Mouse (Mus musculus): ENCODE results near the gene Stx8.

Stx8 gene

GRCm38 (mm10) chr11:68037093-68037492 lies 71.1 kb downstream of the Stx8 start:
- DNase-seq = no peak

DNA sequence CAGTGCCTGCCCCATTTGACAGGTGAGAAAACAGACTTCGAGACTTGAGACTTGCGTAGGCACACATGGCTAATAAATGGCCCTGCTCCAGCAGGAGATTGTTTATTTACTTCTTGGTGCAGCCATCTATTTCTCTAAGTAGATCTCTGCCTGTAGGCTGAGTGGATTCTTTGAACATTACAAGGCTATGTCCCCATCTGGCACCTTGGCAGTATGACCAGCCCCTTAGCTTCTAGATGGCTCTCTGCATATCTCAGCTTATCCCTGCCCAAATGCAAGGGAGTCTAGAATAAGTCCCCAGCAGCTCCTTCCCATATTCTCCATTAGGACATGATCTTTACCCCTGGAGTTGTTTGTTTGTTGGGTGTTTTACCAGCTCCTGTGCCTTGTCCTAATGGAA lies 72.1 kb downstream of the Stx8 start:
- DNase-seq = no peak

- peak; percentile 72 for DNase-seq
Observed at GRCm38 (mm10) chr11:68044181-68044580, 78.2 kb downstream of the Stx8 start.

DNA sequence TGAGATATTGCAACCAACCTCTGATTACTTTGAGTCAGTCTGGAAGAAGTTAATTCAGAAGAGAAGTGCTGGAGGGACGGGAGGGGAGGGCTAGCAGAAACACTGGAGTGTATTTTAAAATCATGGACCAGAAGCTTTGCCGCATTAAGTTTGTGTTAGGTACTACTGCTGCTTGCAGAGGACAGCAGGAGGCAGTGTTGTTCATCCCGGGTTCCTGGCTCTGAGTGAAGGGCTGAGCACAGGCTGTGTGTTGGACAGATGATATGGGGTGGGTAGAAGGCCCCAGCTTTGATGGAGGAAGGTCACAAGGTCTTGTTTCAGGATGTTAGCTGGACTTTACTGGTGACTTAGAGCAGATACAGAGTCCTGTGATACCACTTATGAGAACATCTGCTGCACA lies 80.9 kb downstream of the Stx8 start:
- peak; percentile 41 for DNase-seq

- no peak for DNase-seq
Observed at GRCm38 (mm10) chr11:68049261-68050165, 83.5 kb downstream of the Stx8 start.

GRCm38 (mm10) chr11:68050725-68051124 lies 84.7 kb downstream of the Stx8 start:
- DNase-seq = no peak

- no peak for DNase-seq
Observed at GRCm38 (mm10) chr11:68051305-68051704, 85.3 kb downstream of the Stx8 start.

DNA sequence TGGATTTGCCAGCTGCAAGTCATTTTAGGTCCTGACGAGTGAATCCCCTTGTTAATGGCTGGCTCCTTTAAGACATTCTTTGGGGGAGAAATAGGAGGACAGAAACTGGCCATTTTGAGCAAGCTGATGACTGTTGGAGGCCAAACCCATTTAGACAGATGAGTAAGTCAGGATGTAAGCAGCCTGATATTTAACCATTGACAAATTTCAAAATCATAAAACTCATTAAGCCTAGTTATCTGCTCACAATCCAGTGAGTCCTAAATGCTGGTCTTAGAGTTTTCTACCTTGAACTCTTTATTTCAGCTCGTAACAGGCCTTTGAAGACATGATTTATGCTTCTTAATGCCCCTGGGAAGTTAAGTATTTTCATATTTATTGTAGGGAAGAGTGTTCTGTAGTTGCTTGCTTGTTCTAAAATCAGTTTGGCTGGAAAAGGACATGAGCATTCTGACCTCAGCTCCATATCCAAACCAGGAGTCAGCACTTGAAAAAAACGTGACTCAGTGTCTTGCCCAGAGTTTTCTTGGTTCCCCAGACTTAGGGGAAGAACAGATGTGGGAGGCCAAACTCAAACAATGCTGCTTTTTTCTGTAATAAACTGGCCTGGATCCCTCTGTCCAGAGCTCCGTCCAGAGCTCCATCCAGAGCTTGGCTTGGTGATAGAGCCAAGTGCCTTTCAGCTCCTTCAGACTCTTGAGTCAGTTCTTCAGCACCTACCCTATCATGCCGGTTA lies 92.6 kb downstream of the Stx8 start:
- no peak for DNase-seq

- no peak for DNase-seq
Observed at GRCm38 (mm10) chr11:68060651-68061050, 94.7 kb downstream of the Stx8 start.

GRCm38 (mm10) chr11:68062116-68062515 lies 96.1 kb downstream of the Stx8 start:
- DNase-seq = no peak

DNA sequence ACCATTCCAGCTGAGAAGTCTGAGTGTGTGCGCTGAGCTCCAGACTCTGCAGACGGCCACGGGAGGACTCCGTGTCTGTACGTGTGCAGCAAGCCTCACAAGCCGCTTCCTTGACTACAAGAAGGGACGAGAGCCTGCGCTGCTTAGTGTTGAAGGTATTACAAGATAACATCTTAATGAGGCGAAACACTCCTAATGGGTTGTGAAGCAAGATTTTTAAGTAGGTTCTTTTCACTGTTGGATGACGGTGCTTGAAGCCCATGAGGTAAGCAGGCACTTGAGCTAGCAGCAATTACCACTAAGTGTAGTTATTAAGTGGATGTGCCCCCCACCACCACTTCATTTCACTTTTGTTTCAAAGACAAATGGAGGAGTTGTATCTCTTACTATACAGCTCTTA lies 101.8 kb downstream of the Stx8 start:
- no peak for DNase-seq

- DNase-seq = no peak
Observed at GRCm38 (mm10) chr11:68070086-68070485, 104.1 kb downstream of the Stx8 start.

DNA sequence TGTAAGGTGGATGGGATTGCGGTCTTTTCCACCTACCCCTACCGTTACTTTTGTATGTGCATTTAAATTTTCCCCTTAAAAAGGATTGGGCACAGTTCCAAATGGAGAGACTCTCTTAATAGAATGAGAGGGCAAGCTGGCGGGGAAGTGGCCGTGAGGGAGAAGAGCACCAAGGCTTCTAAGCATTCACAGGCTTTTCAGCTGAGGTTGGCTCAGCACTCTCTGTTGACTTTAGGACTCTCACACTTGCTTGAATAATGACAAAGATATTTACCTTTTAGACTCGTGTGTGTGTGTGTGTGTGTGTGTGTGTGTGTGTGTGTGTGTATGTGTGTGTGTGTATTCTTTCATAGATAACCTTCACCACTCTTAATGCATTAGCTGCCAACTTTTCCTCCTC lies 105.8 kb downstream of the Stx8 start:
- no peak for DNase-seq

GRCm38 (mm10) chr11:68072597-68073210 lies 106.7 kb downstream of the Stx8 start:
- no peak for DNase-seq

- DNase-seq = no peak
Observed at GRCm38 (mm10) chr11:68074686-68075085, 108.7 kb downstream of the Stx8 start.

GRCm38 (mm10) chr11:68075331-68075730 lies 109.3 kb downstream of the Stx8 start:
- no peak for DNase-seq

GRCm38 (mm10) chr11:68079756-68080155 lies 113.8 kb downstream of the Stx8 start:
- no peak for DNase-seq

GRCm38 (mm10) chr11:68080999-68081398 lies 115.0 kb downstream of the Stx8 start:
- DNase-seq = no peak

- DNase-seq = no peak
Observed at GRCm38 (mm10) chr11:68082756-68083155, 116.8 kb downstream of the Stx8 start.

DNA sequence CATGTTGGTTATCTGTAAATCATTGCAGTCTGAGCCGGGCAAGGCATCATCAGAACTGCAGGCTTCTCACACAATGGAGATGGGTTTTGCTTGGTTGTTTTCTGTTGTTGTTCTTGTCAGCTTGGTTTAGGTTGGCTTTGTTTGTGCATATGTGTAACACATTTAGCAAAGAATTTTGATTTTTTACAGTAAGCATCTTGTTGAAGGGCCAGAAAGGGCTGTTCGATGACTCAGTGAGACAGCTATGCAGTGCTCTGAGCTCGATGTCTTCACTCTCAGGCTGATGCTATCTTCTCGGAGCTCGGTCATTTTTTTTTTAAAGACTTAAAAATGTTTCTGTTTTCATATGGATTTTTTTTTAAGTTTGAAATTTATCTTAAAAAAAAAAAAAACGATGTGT lies 117.6 kb downstream of the Stx8 start:
- no peak for DNase-seq

GRCm38 (mm10) chr11:68086221-68086620 lies 120.2 kb downstream of the Stx8 start:
- peak; percentile 39 for DNase-seq

- DNase-seq = no peak
Observed at GRCm38 (mm10) chr11:68089426-68089825, 123.4 kb downstream of the Stx8 start.

GRCm38 (mm10) chr11:68089885-68090592 lies 124.0 kb downstream of the Stx8 start:
- peak; percentile 19 for DNase-seq

All from kidney, postnatal 10 days (tissue).